Mouse (Mus musculus) c-Kit-negative CD71-positive TER-119-positive erythroid progenitor cells, embryonic 14.5 days (primary cell): ENCODE measurements around the gene Noxo1.
"Not testable (repeated sequence)": the region's sequence is repeated elsewhere in the genome, so short reads cannot be mapped to it uniquely, and the experiment has no call there.

Experiments used
- DNase-seq: peaks from one replicate; pipeline ENCODE4 v3.0.0-alpha.2; 2013; ENCODE audit warnings: low read depth, low spot score

The Noxo1 gene

GRCm38 (mm10) chr17:24719494-24720222 lies 23.6 kb downstream of the Noxo1 start:
- peak; percentile 94 for DNase-seq

GRCm38 (mm10) chr17:24720616-24721015 lies 24.6 kb downstream of the Noxo1 start:
- not testable (repeated sequence) for DNase-seq

DNA sequence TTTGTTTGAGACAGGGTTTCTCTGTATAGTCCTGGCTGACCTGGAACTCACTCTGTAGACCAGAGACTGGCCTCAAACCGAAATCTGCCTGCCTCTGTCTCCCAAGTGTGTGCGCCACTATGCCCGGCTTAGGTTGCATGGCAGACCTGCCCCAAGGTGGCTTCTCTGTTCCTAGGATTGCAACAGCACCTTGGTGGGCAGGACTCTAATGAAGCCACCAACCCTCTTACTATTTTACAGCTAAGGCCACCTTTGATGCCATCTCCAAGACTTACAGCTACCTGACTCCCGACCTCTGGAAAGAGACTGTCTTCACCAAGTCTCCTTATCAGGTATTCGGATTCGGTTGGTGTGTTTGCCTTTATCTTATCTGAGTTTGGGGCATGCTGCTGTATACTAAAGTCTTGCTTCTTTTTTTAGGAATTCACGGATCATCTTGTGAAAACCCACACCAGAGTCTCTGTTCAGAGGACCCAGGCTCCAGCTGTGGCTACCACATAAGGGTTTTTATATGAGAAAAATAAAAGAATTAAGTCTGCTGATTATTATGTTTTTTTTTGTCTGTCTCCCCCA lies 25.4 kb downstream of the Noxo1 start:
- DNase-seq, result not testable (repeated sequence)

GRCm38 (mm10) chr17:24722220-24722924 lies 26.3 kb downstream of the Noxo1 start:
- DNase-seq, result no peak

DNA sequence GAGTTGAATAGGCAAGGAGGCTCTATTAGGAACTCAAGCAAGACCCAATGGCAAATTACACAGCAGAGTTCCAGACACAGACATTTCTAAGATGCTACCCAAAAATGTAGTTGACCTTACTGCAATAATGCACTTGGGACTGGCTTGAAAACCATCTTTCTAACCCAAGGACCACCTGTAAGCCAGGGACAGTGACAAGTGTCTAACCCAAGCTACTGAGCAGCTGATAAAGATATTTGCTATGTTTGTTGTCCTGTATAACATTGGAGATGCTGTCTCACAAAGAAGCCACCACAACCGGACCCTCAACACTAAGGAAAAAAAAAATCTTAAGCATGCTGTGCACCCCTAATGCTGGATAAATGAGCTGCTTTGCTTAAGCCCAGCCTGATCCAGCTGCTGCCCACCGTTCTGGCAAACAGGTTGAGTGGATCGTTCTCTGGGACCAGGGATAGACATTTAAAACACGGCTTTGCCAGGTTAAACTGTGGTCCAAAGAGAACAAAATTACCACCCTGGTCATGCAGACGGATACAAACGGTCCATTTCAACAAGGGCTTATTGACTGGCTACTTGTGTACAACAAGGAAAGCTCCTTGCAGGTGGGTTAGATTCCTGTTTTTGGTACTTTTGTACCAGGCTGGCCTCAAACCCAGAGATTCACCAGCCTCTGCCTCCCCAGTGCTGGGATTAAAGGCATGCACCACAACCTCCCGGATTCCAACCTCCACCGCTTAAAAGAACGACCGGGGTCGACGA lies 27.3 kb downstream of the Noxo1 start:
- no peak for DNase-seq

GRCm38 (mm10) chr17:24723881-24724180 lies 27.8 kb downstream of the Noxo1 start:
- DNase-seq, result peak; percentile 48

GRCm38 (mm10) chr17:24724184-24724583 lies 28.1 kb downstream of the Noxo1 start, which contains the start of gene Ndufb10:
Gene Ndufb10 (minus strand): TSS chr17:24724478.
- DNase-seq, result peak; percentile 92

- no peak for DNase-seq
Measured at GRCm38 (mm10) chr17:24725637-24726390, 29.8 kb downstream of the Noxo1 start.

DNA sequence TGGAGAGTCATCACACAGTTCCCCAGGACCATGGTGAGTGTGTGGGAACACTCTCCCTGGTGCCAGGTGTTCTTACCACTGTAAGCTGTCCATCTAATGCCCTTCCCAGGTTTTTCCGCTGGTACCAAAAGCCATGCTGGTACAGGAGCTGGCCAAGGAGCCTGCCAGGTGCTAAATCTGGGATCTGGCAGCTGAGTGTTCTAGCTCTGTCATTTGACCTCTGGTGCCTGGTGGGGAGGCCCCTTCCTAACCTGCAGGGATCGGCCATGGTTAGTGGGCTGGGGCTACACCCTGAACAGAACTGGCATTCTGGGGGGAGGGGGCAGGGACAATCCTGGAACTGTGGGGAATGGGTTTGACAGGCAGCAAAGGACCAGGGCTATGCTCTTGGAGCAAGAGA lies 31.6 kb downstream of the Noxo1 start, which contains the start of gene Rpl3l:
Rpl3l (plus strand) TSS at position 203 of the 400 bp plus-strand sequence.
- DNase-seq, result no peak

- DNase-seq, result no peak
Measured at GRCm38 (mm10) chr17:24728184-24728583, 32.1 kb downstream of the Noxo1 start.

GRCm38 (mm10) chr17:24729067-24729466 lies 33.0 kb downstream of the Noxo1 start:
- no peak for DNase-seq

GRCm38 (mm10) chr17:24730787-24731186 lies 34.8 kb downstream of the Noxo1 start:
- DNase-seq, result no peak

- DNase-seq, result no peak
Measured at GRCm38 (mm10) chr17:24732233-24732935, 36.4 kb downstream of the Noxo1 start.

DNA sequence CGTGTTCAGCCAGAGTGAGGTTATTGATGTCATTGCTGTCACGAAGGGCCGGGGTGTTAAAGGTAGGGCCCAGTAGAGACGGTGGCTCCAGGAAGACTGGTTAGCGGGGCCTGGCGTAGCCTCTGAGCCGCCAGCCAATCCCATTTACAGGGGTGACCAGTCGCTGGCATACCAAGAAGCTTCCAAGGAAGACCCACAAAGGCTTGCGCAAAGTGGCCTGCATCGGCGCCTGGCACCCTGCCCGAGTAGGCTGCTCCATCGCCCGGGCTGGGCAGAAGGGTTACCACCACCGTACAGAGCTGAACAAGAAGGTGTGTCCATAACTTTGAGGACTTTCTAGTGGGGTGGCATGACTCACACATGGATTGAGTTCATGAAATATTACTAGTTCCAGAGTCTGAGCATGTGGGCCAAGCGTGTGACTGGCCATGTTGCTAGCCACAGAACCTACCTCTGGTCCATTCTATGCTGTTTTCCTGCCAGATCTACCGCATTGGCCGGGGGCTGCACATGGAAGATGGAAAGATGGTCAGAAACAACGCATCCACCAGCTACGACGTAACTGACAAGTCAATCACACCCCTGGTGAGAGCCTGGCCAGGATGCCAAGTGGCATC lies 37.5 kb downstream of the Noxo1 start:
- no peak for DNase-seq

GRCm38 (mm10) chr17:24734513-24734912 lies 38.5 kb downstream of the Noxo1 start:
- DNase-seq, result no peak

- no peak for DNase-seq
Measured at GRCm38 (mm10) chr17:24735446-24735845, 39.4 kb downstream of the Noxo1 start.

- peak; percentile 100 for DNase-seq
Measured at GRCm38 (mm10) chr17:24736330-24737051, 40.5 kb downstream of the Noxo1 start, which contains the start of gene Msrb1. Gene Msrb1 (plus strand): TSS chr17:24736642.

- no peak for DNase-seq
Measured at GRCm38 (mm10) chr17:24737135-24737810, 41.2 kb downstream of the Noxo1 start.

GRCm38 (mm10) chr17:24738238-24738637 lies 42.2 kb downstream of the Noxo1 start:
- DNase-seq, result no peak
